Mouse (Mus musculus) retina, postnatal 7 days (tissue): ENCODE data around the gene H2-T24.

Experiments used
- DNase-seq: peaks from one replicate; pipeline ENCODE4 v3.0.0-alpha.2; 2012; ENCODE audit warnings: low read depth, low spot score

The H2-T24 gene

GRCm38 (mm10) chr17:35981776-35982175, 38.6 kb downstream of the H2-T24 start:
- DNase-seq: no peak

GRCm38 (mm10) chr17:35980363-35980754, 40.0 kb downstream of the H2-T24 start:
- DNase-seq: no peak

- DNase-seq: peak; percentile 83
Measured at GRCm38 (mm10) chr17:35979401-35980362, 40.7 kb downstream of the H2-T24 start, which contains the start of the genes Gnl1 and Prr3. Gene Gnl1 (plus strand): TSS chr17:35979851. Gene Prr3 (minus strand): TSS chr17:35980236.

GRCm38 (mm10) chr17:35978811-35979400, 41.5 kb downstream of the H2-T24 start:
- DNase-seq: peak; percentile 78

GRCm38 (mm10) chr17:35972131-35972530, 48.2 kb downstream of the H2-T24 start:
- DNase-seq: no peak

GRCm38 (mm10) chr17:35969418-35970389, 50.7 kb downstream of the H2-T24 start, which contains the start of gene Abcf1:
Gene Abcf1 (minus strand): TSS chr17:35969761.
- peak; percentile 95 for DNase-seq

GRCm38 (mm10) chr17:35967621-35968020, 52.7 kb downstream of the H2-T24 start:
- no peak for DNase-seq

GRCm38 (mm10) chr17:35963279-35963678, 57.1 kb downstream of the H2-T24 start:
- DNase-seq: no peak

- no peak for DNase-seq
Measured at GRCm38 (mm10) chr17:35958533-35959223, 61.7 kb downstream of the H2-T24 start.
